Mouse (Mus musculus) heart, embryonic 13.5 days (tissue): ENCODE results near the gene Grb10. TPM values are rescaled to one million over a fixed set of nuclear protein-coding genes. Genes with fewer than 3 reads are reported as not detected.
A peak's percentile ranks its signal among the peaks of the same experiment; 100 is the strongest.

Experiments
- ATAC-seq: fragments of 200-750 bp; cut with Nextera tagmentation; 2 replicates; pipeline ENCODE4 v1.8.0; 2017; ENCODE audit warnings: moderate TSS enrichment; ENCODE audit not compliant: insufficient number of reproducible peaks, low FRiP score, low TSS enrichment; ENCODE audit errors: extremely low read depth
- H3K27ac ChIP-seq: fragments of 300-500 bp; sonication (generic); replicated peaks from 2 replicates; pipeline ENCODE4 v1.5.1; 2015; ENCODE audit warnings: moderate library complexity, mild to moderate bottlenecking, inconsistent platforms
- H3K27me3 ChIP-seq: fragments of 300-500 bp; sonication (generic); replicated peaks from 2 replicates; pipeline ENCODE4 v1.6.1; 2015; ENCODE audit warnings: mild to moderate bottlenecking, inconsistent platforms
- H3K36me3 ChIP-seq: fragments of 300-500 bp; sonication (generic); 2 replicates; pipeline ENCODE4 v1.6.1; 2015; ENCODE audit warnings: mild to moderate bottlenecking, inconsistent platforms
- H3K4me1 ChIP-seq: fragments of 300-500 bp; sonication (generic); 2 replicates; pipeline ENCODE4 v1.6.1; 2015; ENCODE audit warnings: inconsistent platforms
- H3K4me2 ChIP-seq: fragments of 300-500 bp; sonication (generic); 2 replicates; pipeline ENCODE4 v1.6.1; 2015; ENCODE audit warnings: inconsistent platforms, mild to moderate bottlenecking, moderate library complexity
- H3K4me3 ChIP-seq: fragments of 300-500 bp; sonication (generic); 2 replicates; pipeline ENCODE4 v1.5.1; 2015; ENCODE audit warnings: moderate library complexity, mild to moderate bottlenecking, inconsistent platforms
- H3K9ac ChIP-seq: fragments of 300-500 bp; sonication (generic); 2 replicates; pipeline ENCODE4 v1.6.1; 2015; ENCODE audit warnings: inconsistent platforms, mild to moderate bottlenecking, moderate library complexity
- H3K9me3 ChIP-seq: fragments of 300-500 bp; sonication (generic); 2 replicates; pipeline ENCODE4 v1.6.1; 2016; ENCODE audit warnings: inconsistent platforms
- WGBS: fragments of 180-500 bp; shearing (Covaris S2); methylation state at CpG from one replicate; pipeline ENCODE4 v1.1.7; 2015; ENCODE audit warnings: mixed read lengths; 5-methylcytosine and 5-hydroxymethylcytosine counted together
- polyA plus RNA-seq: library from polyadenylated mRNA; unstranded; fragments of >200 nt; fragmentation: Nextera tagmentation; extraction: Ambion mirVana; gene quantifications from 2 replicates; pipeline ENCODE4 v1.2.1, GENCODE M21; 2015

Grb10 gene
- polyA plus RNA-seq, 1 experiment from 2014 or later: 494 TPM

GRCm38 (mm10) chr11:11901509-11901908 lies 137.0 kb downstream of the Grb10 start:
- Histone ChIP-seq H3K36me3 (no peaks in the 10 kb centered on the region), H3K4me1 (peaks cover 45% of the 10 kb centered on the region), H3K27ac (peak overlapping the region; percentile 95), H3K27me3 (no peaks in the 10 kb centered on the region), H3K9me3 (no peaks in the 10 kb centered on the region), H3K9ac (peak overlapping the region; percentile 56), H3K4me2 (no peak overlapping the region), H3K4me3 (no peak overlapping the region)
- peak; percentile 77 for ATAC-seq
- WGBS: 14% methylated on average over 5 of the region's 5 CpGs

DNA sequence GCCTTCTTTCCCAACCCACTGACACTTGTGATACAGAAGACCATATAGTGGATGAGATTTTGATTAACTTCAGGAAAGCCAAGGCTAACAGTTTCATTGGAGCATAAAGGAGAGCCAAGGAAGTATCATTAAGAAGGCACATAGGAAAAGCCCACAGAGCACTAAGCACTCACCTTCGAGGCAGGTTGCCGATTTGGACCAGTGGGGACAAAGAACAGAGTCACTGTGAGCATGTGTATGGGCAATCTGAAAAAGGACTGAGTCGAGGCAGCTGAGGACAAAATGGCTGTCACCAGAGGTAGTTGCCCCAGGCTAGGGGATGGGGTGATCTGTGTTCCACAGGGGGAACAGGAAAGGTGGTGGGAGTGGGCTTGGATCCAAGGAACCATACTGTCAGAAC lies 140.0 kb downstream of the Grb10 start:
- H3K4me3 ChIP-seq: no peak overlapping the region
- H3K27me3 ChIP-seq: no peaks in the 10 kb centered on the region
- no peak overlapping the region for H3K4me2 ChIP-seq
- H3K4me1 ChIP-seq: peaks cover 45% of the 10 kb centered on the region
- no peaks in the 10 kb centered on the region for H3K9me3 ChIP-seq
- H3K9ac ChIP-seq: no peak overlapping the region
- WGBS: 87% methylated on average over 3 of the region's 3 CpGs
- ATAC-seq: no peak
- H3K36me3 ChIP-seq: no peaks in the 10 kb centered on the region
- H3K27ac ChIP-seq: peak overlapping the region; percentile 51

DNA sequence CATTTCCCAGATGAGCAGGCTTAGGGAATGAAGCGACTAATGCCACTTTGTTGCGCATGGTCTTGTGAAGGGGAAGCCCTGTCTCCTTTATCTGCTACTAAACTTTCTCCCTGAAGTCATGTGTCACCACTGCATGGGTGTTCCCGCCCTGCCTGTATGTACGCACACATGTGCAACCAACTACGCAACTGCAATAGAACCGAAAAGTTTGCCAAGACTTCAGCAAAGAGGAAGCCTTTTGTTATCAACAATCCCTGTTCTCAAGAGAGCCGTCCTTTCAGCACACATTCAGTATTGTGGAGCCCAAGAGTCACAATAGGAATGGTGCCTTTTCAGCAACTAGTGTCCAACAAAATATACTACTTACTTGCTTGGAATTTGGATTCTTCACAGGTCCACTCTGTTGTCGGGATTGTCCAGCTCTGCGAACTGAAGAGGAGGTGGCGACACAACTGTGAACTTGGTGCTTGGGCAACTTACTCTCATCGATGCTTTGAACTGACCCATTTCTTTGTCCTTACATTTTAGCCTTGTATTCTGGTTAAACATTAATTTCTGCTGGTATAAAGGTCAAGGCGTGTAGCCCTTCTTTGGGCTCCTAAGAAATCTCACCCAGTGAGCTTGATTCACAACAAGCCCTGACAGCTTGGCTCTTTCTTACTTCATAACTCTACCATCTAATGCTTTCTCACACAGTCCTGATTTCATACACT lies 140.7 kb downstream of the Grb10 start, which contains the start of gene Ddc:
Gene Ddc, minus strand, starts transcription at position 500 of the 713 bp plus-strand sequence.
- Histone ChIP-seq H3K4me1 (peaks cover 50% of the 10 kb centered on the region), H3K27ac (peak within 1 kb of the TSS; percentile 51), H3K4me2 (no peak within 1 kb of the TSS), H3K9me3 (no peaks in the 10 kb centered on the region), H3K36me3 (no peaks in the 10 kb centered on the region), H3K9ac (no peak within 1 kb of the TSS), H3K27me3 (no peaks in the 10 kb centered on the region), H3K4me3 (no peak within 1 kb of the TSS)
- 75% methylated on average over 12 of the region's 12 CpGs for WGBS
- no peak for ATAC-seq

- ATAC-seq: no peak
- WGBS: 79% methylated on average over 2 of the region's 2 CpGs
- H3K27ac ChIP-seq: no peak overlapping the region
Observed at GRCm38 (mm10) chr11:11895479-11895878, 143.0 kb downstream of the Grb10 start.

DNA sequence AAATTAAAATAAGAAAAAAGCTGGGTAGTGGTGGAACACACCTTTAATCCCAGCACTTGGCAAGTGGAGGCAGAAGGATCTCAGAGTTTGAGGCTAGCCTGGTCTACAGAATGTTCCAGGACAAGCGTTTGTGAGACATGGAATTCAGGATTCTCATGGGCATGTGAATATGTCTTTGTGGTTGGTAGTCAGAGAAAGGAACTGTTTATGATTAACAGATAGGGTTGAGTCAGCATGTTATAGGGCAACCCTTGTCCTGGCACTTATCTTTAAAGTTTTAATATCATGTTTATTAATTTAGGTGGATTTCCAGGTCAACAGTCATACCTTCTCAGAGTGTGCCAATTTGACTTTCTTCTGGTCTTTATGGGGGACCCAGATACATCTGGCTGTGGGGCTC lies 144.7 kb downstream of the Grb10 start:
- H3K36me3 ChIP-seq: no peaks in the 10 kb centered on the region
- H3K9ac ChIP-seq: no peak overlapping the region
- no peak overlapping the region for H3K4me2 ChIP-seq
- H3K27ac ChIP-seq: no peak overlapping the region
- H3K9me3 ChIP-seq: no peaks in the 10 kb centered on the region
- WGBS: 88% methylated on average over 1 of the region's 1 CpGs
- H3K4me3 ChIP-seq: no peak overlapping the region
- peaks cover 28% of the 10 kb centered on the region for H3K4me1 ChIP-seq
- H3K27me3 ChIP-seq: no peaks in the 10 kb centered on the region
- no peak for ATAC-seq

More at GRCm38 (mm10) chr11:11895479-11895878, 143.0 kb downstream of the Grb10 start:
- Histone ChIP-seq H3K36me3 (no peaks in the 10 kb centered on the region), H3K27me3 (no peaks in the 10 kb centered on the region), H3K9ac (no peak overlapping the region), H3K4me1 (peaks cover 30% of the 10 kb centered on the region), H3K4me3 (no peak overlapping the region), H3K4me2 (no peak overlapping the region), H3K9me3 (no peaks in the 10 kb centered on the region)

DNA sequence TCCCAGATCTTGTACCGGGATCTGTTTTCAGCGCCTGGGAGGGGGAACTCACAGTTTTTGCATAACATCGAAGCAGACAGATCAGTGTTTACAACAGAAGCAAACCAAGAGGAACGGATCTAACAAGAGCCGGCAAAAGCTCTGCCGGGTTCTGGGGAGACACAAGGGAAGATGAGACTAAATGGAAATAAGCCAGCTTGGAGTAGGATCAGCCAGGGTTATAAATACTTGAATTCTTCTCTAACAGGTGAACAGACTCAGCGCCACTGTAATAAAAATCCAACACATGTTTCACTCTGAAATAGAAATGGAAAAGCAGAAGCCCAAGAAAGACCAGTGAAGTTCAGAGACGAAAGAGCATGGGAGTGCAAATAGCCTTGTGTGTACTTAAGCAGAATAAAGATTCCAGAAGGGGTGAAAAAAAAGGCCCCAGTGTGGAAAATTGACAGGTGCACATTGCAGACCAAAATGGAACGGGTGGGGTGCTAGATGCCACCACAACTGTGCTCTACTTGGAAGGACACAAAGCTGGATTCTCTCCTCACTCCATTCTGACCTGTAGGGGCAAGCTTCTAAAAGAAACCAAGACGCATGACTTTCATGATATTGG lies 145.4 kb downstream of the Grb10 start:
- ATAC-seq: no peak
- no peak overlapping the region for H3K4me3 ChIP-seq
- H3K9ac ChIP-seq: no peak overlapping the region
- no peaks in the 10 kb centered on the region for H3K27me3 ChIP-seq
- no peaks in the 10 kb centered on the region for H3K36me3 ChIP-seq
- H3K4me2 ChIP-seq: no peak overlapping the region
- H3K4me1 ChIP-seq: peaks cover 26% of the 10 kb centered on the region
- H3K9me3 ChIP-seq: no peaks in the 10 kb centered on the region
- WGBS: 65% methylated on average over 10 of the region's 10 CpGs
- no peak overlapping the region for H3K27ac ChIP-seq

GRCm38 (mm10) chr11:11891832-11892231 lies 146.7 kb downstream of the Grb10 start:
- ATAC-seq: no peak
- no peaks in the 10 kb centered on the region for H3K9me3 ChIP-seq
- no peak overlapping the region for H3K9ac ChIP-seq
- no peak overlapping the region for H3K4me2 ChIP-seq
- peaks cover 19% of the 10 kb centered on the region for H3K4me1 ChIP-seq
- no peak overlapping the region for H3K4me3 ChIP-seq
- H3K36me3 ChIP-seq: no peaks in the 10 kb centered on the region
- H3K27me3 ChIP-seq: no peaks in the 10 kb centered on the region
- no peak overlapping the region for H3K27ac ChIP-seq

GRCm38 (mm10) chr11:11890139-11890741 lies 148.2 kb downstream of the Grb10 start:
- 77% methylated on average over 10 of the region's 10 CpGs for WGBS
- Histone ChIP-seq H3K4me2 (0 out of 2 replicates have a peak overlapping the region, but pooled peaks have one; percentile 16), H3K9ac (peak overlapping the region; percentile 61), H3K36me3 (no peaks in the 10 kb centered on the region), H3K27ac (peak overlapping the region; percentile 57), H3K9me3 (no peaks in the 10 kb centered on the region), H3K27me3 (no peaks in the 10 kb centered on the region), H3K4me3 (peak overlapping the region; percentile 25), H3K4me1 (peaks cover 33% of the 10 kb centered on the region)
- no peak for ATAC-seq

DNA sequence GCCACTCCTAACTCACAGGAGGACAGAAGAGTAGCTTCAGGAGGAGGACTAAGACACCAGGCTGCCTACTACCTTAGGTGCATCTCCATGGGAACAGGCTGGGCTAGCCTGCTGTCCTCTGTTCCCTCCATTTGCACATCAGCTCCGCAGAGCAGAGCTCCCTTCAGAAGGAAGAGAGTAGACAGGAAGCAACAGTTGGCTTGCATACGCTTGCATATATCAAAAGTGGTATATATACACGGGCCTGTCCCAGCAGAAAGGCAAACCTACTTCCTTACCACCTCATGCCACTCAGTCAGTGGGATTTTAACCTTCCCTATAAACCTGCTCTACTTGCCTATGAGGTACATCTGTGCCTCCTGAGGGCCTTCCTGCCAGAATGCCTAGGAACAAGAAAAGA lies 149.8 kb downstream of the Grb10 start:
- H3K4me3 ChIP-seq: peak overlapping the region; percentile 25
- H3K27ac ChIP-seq: peak overlapping the region; percentile 60
- peak overlapping the region; percentile 61 for H3K9ac ChIP-seq

GRCm38 (mm10) chr11:11888051-11888450 lies 150.4 kb downstream of the Grb10 start:
- peak overlapping the region; percentile 25 for H3K4me3 ChIP-seq
- H3K4me1 ChIP-seq: peaks cover 45% of the 10 kb centered on the region
- H3K27me3 ChIP-seq: no peaks in the 10 kb centered on the region
- no peaks in the 10 kb centered on the region for H3K9me3 ChIP-seq
- H3K36me3 ChIP-seq: no peaks in the 10 kb centered on the region
- ATAC-seq: no peak
- no peak overlapping the region; the same call in 1 of the 2 replicates for H3K27ac ChIP-seq
- WGBS: 79% methylated on average over 3 of the region's 3 CpGs
- 0 out of 2 replicates have a peak overlapping the region, but pooled peaks have one; percentile 5 for H3K4me2 ChIP-seq
- H3K9ac ChIP-seq: peak overlapping the region; percentile 61; the same call in 1 of the 2 replicates

More for the DNA sequence above, 149.8 kb downstream of the Grb10 start:
- H3K9me3 ChIP-seq: no peaks in the 10 kb centered on the region
- H3K4me2 ChIP-seq: 0 out of 2 replicates have a peak overlapping the region, but pooled peaks have one; percentile 5
- no peaks in the 10 kb centered on the region for H3K36me3 ChIP-seq
- no peak for ATAC-seq
- H3K27me3 ChIP-seq: no peaks in the 10 kb centered on the region
- 79% methylated on average over 3 of the region's 3 CpGs for WGBS
- H3K4me1 ChIP-seq: peaks cover 48% of the 10 kb centered on the region

- H3K9me3 ChIP-seq: no peaks in the 10 kb centered on the region
- H3K27me3 ChIP-seq: no peaks in the 10 kb centered on the region
- H3K4me3 ChIP-seq: peak overlapping the region; percentile 23; the same call in 1 of the 2 replicates
- WGBS: 27% methylated on average over 4 of the region's 4 CpGs
- peaks cover 54% of the 10 kb centered on the region for H3K4me1 ChIP-seq
- peak overlapping the region; percentile 67 for H3K9ac ChIP-seq
- peak overlapping the region; percentile 18; the same call in 1 of the 2 replicates for H3K4me2 ChIP-seq
- ATAC-seq: no peak
- no peaks in the 10 kb centered on the region for H3K36me3 ChIP-seq
- peak overlapping the region; percentile 68 for H3K27ac ChIP-seq
Observed at GRCm38 (mm10) chr11:11886403-11886998, 152.0 kb downstream of the Grb10 start.
